Mouse (Mus musculus): ENCODE data around the gene Dcaf11. TPM values are rescaled to one million over a fixed set of nuclear protein-coding genes. Genes with fewer than 3 reads are reported as not detected.

Gene Dcaf11
- polyA plus RNA-seq, 1 experiment from 2014 or later: 85.1 TPM

GRCm38 (mm10) chr14:55524062-55524461 is 35.7 kb upstream of the Dcaf11 start:
- no peak for DNase-seq (ENCODE audit: low spot score)
- Histone ChIP-seq H3K4me3 (ENCODE audit: low read depth, low read length) (no peak overlapping the region), H3K4me2 (ENCODE audit: low read depth) (no peak overlapping the region), H3K9ac (ENCODE audit: low read length) (no peak overlapping the region), H3K4me1 (ENCODE audit: control insufficient read depth, insufficient read depth, low read length) (peaks cover 17% of the 10 kb centered on the region), H3K27ac (ENCODE audit: low read depth, low read length) (no peak overlapping the region), H3K9me3 (ENCODE audit: control insufficient read depth, low read length) (no peaks in the 10 kb centered on the region), H3K36me3 (ENCODE audit: control insufficient read depth, insufficient read depth, low read length) (no peaks in the 10 kb centered on the region), H3K27me3 (ENCODE audit: control insufficient read depth, insufficient read depth, low read length) (peaks cover 4% of the 10 kb centered on the region; the same call in 1 of the 2 replicates)
- no peak for ATAC-seq (ENCODE audit: insufficient read depth, low FRiP score, low TSS enrichment)
- 53% methylated on average over 4 of the region's 4 CpGs for WGBS

DNA sequence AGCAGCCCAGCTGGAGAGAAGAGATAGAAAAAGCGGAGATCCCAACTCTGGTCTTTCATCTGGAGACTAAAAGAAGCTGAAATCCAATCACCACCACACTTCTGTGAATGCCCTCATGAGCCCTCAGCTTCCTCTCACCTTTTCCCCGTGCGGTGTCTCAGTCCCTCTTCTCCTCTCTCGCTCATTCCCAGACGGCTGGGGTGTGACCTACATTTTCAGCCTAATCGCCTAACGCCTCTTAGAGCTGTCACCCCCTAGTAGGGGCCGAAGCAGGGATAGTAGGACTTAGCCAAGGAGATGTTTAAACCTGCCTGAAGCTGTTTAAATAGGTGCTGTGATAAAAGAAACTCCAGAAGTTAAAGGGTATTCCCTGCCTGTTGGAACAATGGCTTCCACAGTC is 35.0 kb upstream of the Dcaf11 start, which contains the start of gene Nrl:
TSS of gene Nrl (minus strand) at position 197 of the 400 bp plus-strand sequence.
- Histone ChIP-seq H3K27me3 (ENCODE audit: control insufficient read depth, insufficient read depth, low read length) (peaks cover 4% of the 10 kb centered on the region; the same call in 1 of the 2 replicates), H3K36me3 (ENCODE audit: control insufficient read depth, insufficient read depth, low read length) (no peaks in the 10 kb centered on the region), H3K9ac (ENCODE audit: low read length) (no peak within 1 kb of the TSS), H3K4me1 (ENCODE audit: control insufficient read depth, insufficient read depth, low read length) (peaks cover 9% of the 10 kb centered on the region; the same call in 1 of the 2 replicates), H3K4me3 (ENCODE audit: low read depth, low read length) (no peak within 1 kb of the TSS), H3K27ac (ENCODE audit: low read depth, low read length) (no peak within 1 kb of the TSS), H3K9me3 (ENCODE audit: control insufficient read depth, low read length) (no peaks in the 10 kb centered on the region), H3K4me2 (ENCODE audit: low read depth) (no peak within 1 kb of the TSS)
- WGBS: 36% methylated on average over 8 of the region's 8 CpGs
- DNase-seq (ENCODE audit: low spot score) (no peak), ATAC-seq (ENCODE audit: insufficient read depth, low FRiP score, low TSS enrichment) (no peak)

- H3K4me3 ChIP-seq (ENCODE audit: low read depth, low read length): no peak overlapping the region
- H3K4me1 ChIP-seq (ENCODE audit: control insufficient read depth, insufficient read depth, low read length): no peaks in the 10 kb centered on the region
- DNase-seq (ENCODE audit: low spot score) (no peak), ATAC-seq (ENCODE audit: insufficient read depth, low FRiP score, low TSS enrichment) (no peak)
- H3K9ac ChIP-seq (ENCODE audit: low read length): no peak overlapping the region
- H3K4me2 ChIP-seq (ENCODE audit: low read depth): no peak overlapping the region
- 83% methylated on average over 2 of the region's 2 CpGs for WGBS
- no peaks in the 10 kb centered on the region for H3K9me3 ChIP-seq (ENCODE audit: control insufficient read depth, low read length)
- H3K27me3 ChIP-seq (ENCODE audit: control insufficient read depth, insufficient read depth, low read length): peaks cover 4% of the 10 kb centered on the region; the same call in 1 of the 2 replicates
- H3K36me3 ChIP-seq (ENCODE audit: control insufficient read depth, insufficient read depth, low read length): no peaks in the 10 kb centered on the region
- H3K27ac ChIP-seq (ENCODE audit: low read depth, low read length): no peak overlapping the region
Observed at GRCm38 (mm10) chr14:55526674-55527073, 33.1 kb upstream of the Dcaf11 start.

DNA sequence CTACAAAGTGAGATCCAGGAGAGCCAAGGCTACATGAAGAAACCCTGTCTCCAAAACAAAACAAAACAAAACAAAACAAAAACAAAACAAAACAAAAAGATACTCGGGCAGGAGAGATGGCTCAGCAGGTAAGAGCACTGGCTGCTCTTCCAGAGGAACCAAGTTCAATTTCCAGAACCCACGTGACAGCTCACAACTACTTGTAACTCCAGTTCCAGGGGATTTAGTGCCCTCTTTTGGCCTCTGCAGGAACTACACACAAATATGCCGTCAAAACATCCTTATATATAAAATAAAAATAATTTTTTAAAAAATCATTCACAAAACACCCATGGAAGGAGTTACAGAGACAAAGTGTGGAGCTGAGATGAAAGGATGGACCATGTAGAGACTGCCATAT is 31.9 kb upstream of the Dcaf11 start:
- H3K4me2 ChIP-seq (ENCODE audit: low read depth): no peak overlapping the region
- H3K4me3 ChIP-seq (ENCODE audit: low read depth, low read length): no peak overlapping the region
- 18% methylated on average over 3 of the region's 3 CpGs for WGBS
- H3K27ac ChIP-seq (ENCODE audit: low read depth, low read length): no peak overlapping the region
- H3K27me3 ChIP-seq (ENCODE audit: control insufficient read depth, insufficient read depth, low read length): no peaks in the 10 kb centered on the region
- no peak for DNase-seq (ENCODE audit: low spot score)
- no peaks in the 10 kb centered on the region for H3K9me3 ChIP-seq (ENCODE audit: control insufficient read depth, low read length)
- no peak for ATAC-seq (ENCODE audit: insufficient read depth, low FRiP score, low TSS enrichment)
- no peaks in the 10 kb centered on the region for H3K4me1 ChIP-seq (ENCODE audit: control insufficient read depth, insufficient read depth, low read length)
- H3K36me3 ChIP-seq (ENCODE audit: control insufficient read depth, insufficient read depth, low read length): no peaks in the 10 kb centered on the region
- H3K9ac ChIP-seq (ENCODE audit: low read length): no peak overlapping the region

DNA sequence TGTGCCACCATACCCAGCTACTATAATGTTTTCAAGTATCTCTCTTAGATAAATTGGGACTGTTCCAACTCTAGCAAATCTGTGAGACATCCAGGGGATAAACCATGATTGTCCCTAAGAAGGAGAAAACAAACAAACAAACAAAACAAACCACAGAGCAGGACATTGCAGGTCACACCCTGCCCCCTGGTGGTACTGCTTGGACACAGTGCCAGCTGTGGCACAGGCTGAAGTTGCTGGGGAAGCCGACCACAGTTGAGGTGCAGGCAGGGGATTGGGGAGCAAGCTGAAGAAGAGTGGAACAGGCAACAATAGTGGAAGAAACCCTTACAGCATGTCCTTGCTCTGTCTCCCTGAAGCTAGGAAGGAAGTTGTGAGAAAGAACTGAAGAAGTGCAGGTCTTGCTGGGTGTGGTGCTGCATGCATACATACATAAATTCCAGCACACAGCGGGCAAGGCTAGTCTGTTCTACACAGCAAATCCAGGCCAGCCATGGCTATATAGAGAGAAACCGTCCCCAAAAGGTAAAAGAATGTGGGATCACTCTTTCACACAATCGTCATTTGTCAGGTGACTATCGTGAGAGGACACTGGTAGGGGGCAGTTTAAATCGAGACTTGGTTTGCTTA is 23.6 kb upstream of the Dcaf11 start:
- ATAC-seq (ENCODE audit: insufficient read depth, low FRiP score, low TSS enrichment) (no peak), DNase-seq (ENCODE audit: low spot score) (peak; percentile 42)
- Histone ChIP-seq H3K9ac (ENCODE audit: low read length) (no peak overlapping the region), H3K36me3 (ENCODE audit: control insufficient read depth, insufficient read depth, low read length) (no peaks in the 10 kb centered on the region), H3K9me3 (ENCODE audit: control insufficient read depth, low read length) (no peaks in the 10 kb centered on the region), H3K4me3 (ENCODE audit: low read depth, low read length) (no peak overlapping the region), H3K27ac (ENCODE audit: low read depth, low read length) (no peak overlapping the region), H3K4me1 (ENCODE audit: control insufficient read depth, insufficient read depth, low read length) (0 out of 2 replicates have a peak, but pooled peaks cover 5% of the 10 kb centered on the region), H3K4me2 (ENCODE audit: low read depth) (no peak overlapping the region), H3K27me3 (ENCODE audit: control insufficient read depth, insufficient read depth, low read length) (no peaks in the 10 kb centered on the region)
- WGBS: 51% methylated on average over 6 of the region's 6 CpGs

DNA sequence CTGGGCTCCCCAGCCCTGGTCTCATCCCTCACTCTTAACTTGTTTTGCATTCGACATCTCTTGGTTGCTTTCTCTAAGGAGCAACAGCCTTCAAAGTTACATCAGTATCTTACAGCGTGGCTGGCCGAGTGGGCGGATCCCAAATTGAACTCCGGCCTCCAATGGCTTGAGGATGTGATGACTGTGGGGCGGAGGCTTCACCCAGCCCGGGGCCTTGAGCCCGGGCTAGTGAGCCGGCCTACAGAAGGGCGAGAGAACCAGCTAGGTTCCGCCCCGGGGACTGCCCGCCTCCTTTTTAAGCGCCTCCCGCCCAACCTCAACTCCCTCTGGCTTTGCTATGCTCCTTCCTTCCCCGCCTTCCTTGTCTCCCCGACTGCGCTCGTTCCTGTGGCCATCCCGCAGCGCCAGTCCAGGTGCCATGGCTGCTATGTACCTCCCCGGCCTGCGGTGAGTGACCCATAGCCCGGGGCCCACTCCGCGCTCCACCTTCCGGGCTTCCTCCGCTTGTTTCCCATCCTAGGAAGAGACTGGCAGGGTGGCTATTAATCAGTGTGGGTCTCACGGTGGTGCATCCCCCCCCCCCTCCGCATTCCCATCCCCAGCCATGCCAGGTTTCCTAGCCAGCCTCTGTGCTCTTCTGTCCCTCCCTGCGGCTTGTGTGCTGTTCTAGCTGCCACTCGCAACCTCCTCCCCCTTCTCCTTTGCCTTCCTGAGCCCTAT is 19.6 kb upstream of the Dcaf11 start, which contains the start of gene Pck2:
TSS of gene Pck2 (plus strand) at position 200 of the 720 bp plus-strand sequence.
- DNase-seq (ENCODE audit: low spot score): peak; percentile 80
- Histone ChIP-seq H3K4me2 (ENCODE audit: low read depth) (peak within 1 kb of the TSS; percentile 81), H3K27me3 (ENCODE audit: control insufficient read depth, insufficient read depth, low read length) (no peaks in the 10 kb centered on the region), H3K4me1 (ENCODE audit: control insufficient read depth, insufficient read depth, low read length) (0 out of 2 replicates have a peak, but pooled peaks cover 6% of the 10 kb centered on the region), H3K36me3 (ENCODE audit: control insufficient read depth, insufficient read depth, low read length) (no peaks in the 10 kb centered on the region), H3K4me3 (ENCODE audit: low read depth, low read length) (peak within 1 kb of the TSS; percentile 55), H3K27ac (ENCODE audit: low read depth, low read length) (no peak within 1 kb of the TSS), H3K9ac (ENCODE audit: low read length) (peak within 1 kb of the TSS; percentile 77), H3K9me3 (ENCODE audit: control insufficient read depth, low read length) (no peaks in the 10 kb centered on the region)
- under 1% methylated on average over 32 of the region's 32 CpGs for WGBS
- peak; percentile 79 for ATAC-seq (ENCODE audit: insufficient read depth, low FRiP score, low TSS enrichment)

- Histone ChIP-seq H3K4me1 (ENCODE audit: control insufficient read depth, insufficient read depth, low read length) (0 out of 2 replicates have a peak, but pooled peaks cover 6% of the 10 kb centered on the region), H3K4me3 (ENCODE audit: low read depth, low read length) (peak overlapping the region; percentile 55), H3K36me3 (ENCODE audit: control insufficient read depth, insufficient read depth, low read length) (no peaks in the 10 kb centered on the region), H3K9ac (ENCODE audit: low read length) (peak overlapping the region; percentile 77), H3K27me3 (ENCODE audit: control insufficient read depth, insufficient read depth, low read length) (no peaks in the 10 kb centered on the region), H3K9me3 (ENCODE audit: control insufficient read depth, low read length) (no peaks in the 10 kb centered on the region), H3K27ac (ENCODE audit: low read depth, low read length) (no peak overlapping the region), H3K4me2 (ENCODE audit: low read depth) (peak overlapping the region; percentile 81)
- WGBS: 9% methylated on average over 10 of the region's 10 CpGs
- ATAC-seq (ENCODE audit: insufficient read depth, low FRiP score, low TSS enrichment) (peak; percentile 55; the same call in 1 of the 2 replicates), DNase-seq (ENCODE audit: low spot score) (peak; percentile 75)
Observed at GRCm38 (mm10) chr14:55540787-55541321, 19.0 kb upstream of the Dcaf11 start.

- H3K27me3 ChIP-seq (ENCODE audit: control insufficient read depth, insufficient read depth, low read length): no peaks in the 10 kb centered on the region
- no peak overlapping the region for H3K9ac ChIP-seq (ENCODE audit: low read length)
- DNase-seq (ENCODE audit: low spot score) (no peak), ATAC-seq (ENCODE audit: insufficient read depth, low FRiP score, low TSS enrichment) (no peak)
- no peak overlapping the region for H3K4me2 ChIP-seq (ENCODE audit: low read depth)
- H3K27ac ChIP-seq (ENCODE audit: low read depth, low read length): no peak overlapping the region
- 97% methylated on average over 12 of the region's 12 CpGs for WGBS
- no peak overlapping the region for H3K4me3 ChIP-seq (ENCODE audit: low read depth, low read length)
- 0 out of 2 replicates have a peak, but pooled peaks cover 6% of the 10 kb centered on the region for H3K4me1 ChIP-seq (ENCODE audit: control insufficient read depth, insufficient read depth, low read length)
- H3K36me3 ChIP-seq (ENCODE audit: control insufficient read depth, insufficient read depth, low read length): no peaks in the 10 kb centered on the region
- H3K9me3 ChIP-seq (ENCODE audit: control insufficient read depth, low read length): no peaks in the 10 kb centered on the region
Observed at GRCm38 (mm10) chr14:55542268-55542667, 17.5 kb upstream of the Dcaf11 start.
